Mouse (Mus musculus) megakaryocyte, embryonic 14.5 days (primary cell): Measurements from ENCODE around the gene Anp32b. TPM values are rescaled to one million over a fixed set of nuclear protein-coding genes. Genes with fewer than 3 reads are reported as not detected.

ENCODE experiments used
- H3K27me3 ChIP-seq: replicated peaks from 2 replicates; pipeline ENCODE3; 2012; ENCODE audit warnings: inconsistent platforms
- H3K36me3 ChIP-seq: replicated peaks from 2 replicates; pipeline ENCODE3; 2012; ENCODE audit warnings: low read length, inconsistent platforms, mixed read lengths
- H3K4me1 ChIP-seq: 2 replicates; pipeline ENCODE4 v1.6.1; 2012; ENCODE audit warnings: inconsistent platforms
- H3K4me3 ChIP-seq: replicated peaks from 2 replicates; pipeline ENCODE3; 2012; ENCODE audit warnings: moderate library complexity, mild to moderate bottlenecking, inconsistent platforms
- H3K9me3 ChIP-seq: 2 replicates; pipeline ENCODE4 v1.6.1; 2012; ENCODE audit warnings: inconsistent platforms
- FLI1 ChIP-seq: IDR thresholded peaks from 2 replicates; pipeline ENCODE4 v1.6.1; 2012; ENCODE audit warnings: low read length, inconsistent platforms, mixed read lengths
- GATA1 ChIP-seq: IDR thresholded peaks from 3 replicates; pipeline ENCODE4 v1.6.1; 2012; ENCODE audit warnings: mixed read lengths, low read length, inconsistent platforms, borderline replicate concordance
- polyA plus RNA-seq: library from polyadenylated mRNA; stranded (reverse); fragments of >175 nt; gene quantifications from 2 replicates; pipeline ENCODE4 v1.2.3, GENCODE M21; 2012; ENCODE audit warnings: low replicate concordance; ENCODE audit not compliant: insufficient read depth

The Anp32b gene
- polyA plus RNA-seq, 1 experiment, result 638 TPM

- no peak for TF ChIP-seq FLI1
- TF ChIP-seq GATA1, result no peak
- Histone ChIP-seq H3K4me3 (peak overlapping the region; percentile 94), H3K4me1 (peaks cover 79% of the 10 kb centered on the region)
These were observed 1.2 kb downstream of the Anp32b start for GRCm38 (mm10) chr4:46451758-46452480.

DNA sequence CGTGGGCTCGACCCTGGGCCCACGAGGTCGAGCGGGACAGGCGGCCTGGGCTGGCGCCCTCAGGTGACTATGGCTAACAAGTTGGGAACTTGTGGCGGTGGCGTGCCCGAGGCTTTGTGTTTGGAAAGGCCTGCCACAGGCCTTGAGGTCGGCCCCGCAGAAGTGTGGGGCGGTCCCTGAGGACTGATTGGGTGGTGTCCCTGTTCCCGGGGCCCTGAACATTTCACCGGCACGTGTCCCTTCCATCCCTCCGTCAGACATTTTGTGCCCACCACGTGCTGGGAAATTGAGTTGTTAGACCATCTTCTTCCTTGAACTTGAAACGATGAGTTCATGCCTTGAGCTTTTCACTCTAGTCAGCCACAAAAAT, 1.8 kb downstream of the Anp32b start:
- Histone ChIP-seq H3K27me3 (no peaks in the 10 kb centered on the region), H3K4me3 (peak overlapping the region; percentile 94), H3K9me3 (no peaks in the 10 kb centered on the region), H3K4me1 (peaks cover 80% of the 10 kb centered on the region), H3K36me3 (peaks cover 20% of the 10 kb centered on the region)
- no peak for TF ChIP-seq GATA1
- TF ChIP-seq FLI1, result no peak

More at GRCm38 (mm10) chr4:46451758-46452480, 1.2 kb downstream of the Anp32b start:
- H3K27me3 ChIP-seq, result no peaks in the 10 kb centered on the region
- H3K9me3 ChIP-seq, result no peaks in the 10 kb centered on the region
- H3K36me3 ChIP-seq, result peaks cover 14% of the 10 kb centered on the region

GRCm38 (mm10) chr4:46452855-46453719, 2.4 kb downstream of the Anp32b start:
- H3K4me1 ChIP-seq, result peaks cover 82% of the 10 kb centered on the region
- H3K4me3 ChIP-seq, result peak overlapping the region; percentile 94
- peaks cover 23% of the 10 kb centered on the region for H3K36me3 ChIP-seq

GRCm38 (mm10) chr4:46454097-46454864, 3.6 kb downstream of the Anp32b start:
- no peak for TF ChIP-seq GATA1
- no peak for TF ChIP-seq FLI1
- H3K4me1 ChIP-seq, result peaks cover 82% of the 10 kb centered on the region

More at GRCm38 (mm10) chr4:46452855-46453719, 2.4 kb downstream of the Anp32b start:
- no peak for TF ChIP-seq GATA1
- TF ChIP-seq FLI1, result no peak
- Histone ChIP-seq H3K27me3 (no peaks in the 10 kb centered on the region), H3K9me3 (no peaks in the 10 kb centered on the region)

DNA sequence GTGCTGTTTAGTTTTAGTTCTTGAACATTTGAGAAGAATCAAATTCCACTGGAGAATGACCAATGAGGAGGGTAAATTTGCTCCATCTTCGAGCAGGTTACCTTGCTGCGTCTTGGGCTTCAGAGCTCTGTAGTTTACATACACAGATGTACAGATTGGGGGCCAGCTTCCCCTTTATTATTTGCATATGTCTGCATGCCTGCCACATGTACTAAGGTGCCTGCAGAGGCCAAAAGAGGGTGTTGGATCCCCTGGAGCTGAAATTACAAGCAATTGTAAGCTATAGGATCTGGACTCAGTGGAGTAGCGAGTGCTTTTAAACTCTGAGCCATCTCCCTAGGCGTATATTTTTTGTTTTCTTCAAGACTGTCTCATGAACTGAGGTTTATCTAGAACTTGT, 6.1 kb downstream of the Anp32b start:
- Histone ChIP-seq H3K27me3 (no peaks in the 10 kb centered on the region), H3K4me3 (peak overlapping the region; percentile 59), H3K9me3 (no peaks in the 10 kb centered on the region), H3K4me1 (peaks cover 87% of the 10 kb centered on the region), H3K36me3 (peaks cover 50% of the 10 kb centered on the region)
- TF ChIP-seq FLI1 (no peak), GATA1 (no peak)

More at GRCm38 (mm10) chr4:46454097-46454864, 3.6 kb downstream of the Anp32b start:
- Histone ChIP-seq H3K9me3 (no peaks in the 10 kb centered on the region), H3K36me3 (peaks cover 25% of the 10 kb centered on the region), H3K4me3 (peak overlapping the region; percentile 94), H3K27me3 (no peaks in the 10 kb centered on the region)

DNA sequence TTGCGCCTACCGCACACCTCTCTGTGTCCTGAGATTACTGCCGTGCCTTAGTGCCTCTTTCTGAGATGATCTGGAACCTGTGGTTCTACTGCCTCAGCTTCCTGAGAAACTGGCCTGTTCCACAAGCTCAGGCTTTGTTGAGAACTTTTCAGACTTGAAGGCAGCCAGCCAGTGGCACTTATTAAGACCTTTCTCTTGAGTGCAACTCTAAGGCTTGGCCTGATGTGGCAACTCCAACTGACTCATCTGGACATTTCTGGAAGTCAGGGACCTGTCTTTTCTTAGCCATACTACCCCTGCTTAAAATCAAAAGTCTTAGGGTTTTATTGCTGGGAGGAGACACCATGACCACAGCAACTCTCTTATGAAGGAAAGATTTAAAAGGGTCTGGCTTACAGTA, 6.5 kb downstream of the Anp32b start:
- Histone ChIP-seq H3K36me3 (peaks cover 54% of the 10 kb centered on the region), H3K4me3 (no peak overlapping the region), H3K9me3 (no peaks in the 10 kb centered on the region), H3K27me3 (no peaks in the 10 kb centered on the region), H3K4me1 (peaks cover 89% of the 10 kb centered on the region)
- TF ChIP-seq FLI1, result no peak
- TF ChIP-seq GATA1, result no peak

GRCm38 (mm10) chr4:46458411-46458810, 7.7 kb downstream of the Anp32b start:
- TF ChIP-seq GATA1 (no peak), FLI1 (no peak)
- H3K4me1 ChIP-seq, result peaks cover 88% of the 10 kb centered on the region
- peaks cover 66% of the 10 kb centered on the region for H3K36me3 ChIP-seq
- H3K27me3 ChIP-seq, result no peaks in the 10 kb centered on the region
- no peaks in the 10 kb centered on the region for H3K9me3 ChIP-seq
- H3K4me3 ChIP-seq, result peak overlapping the region; percentile 25

DNA sequence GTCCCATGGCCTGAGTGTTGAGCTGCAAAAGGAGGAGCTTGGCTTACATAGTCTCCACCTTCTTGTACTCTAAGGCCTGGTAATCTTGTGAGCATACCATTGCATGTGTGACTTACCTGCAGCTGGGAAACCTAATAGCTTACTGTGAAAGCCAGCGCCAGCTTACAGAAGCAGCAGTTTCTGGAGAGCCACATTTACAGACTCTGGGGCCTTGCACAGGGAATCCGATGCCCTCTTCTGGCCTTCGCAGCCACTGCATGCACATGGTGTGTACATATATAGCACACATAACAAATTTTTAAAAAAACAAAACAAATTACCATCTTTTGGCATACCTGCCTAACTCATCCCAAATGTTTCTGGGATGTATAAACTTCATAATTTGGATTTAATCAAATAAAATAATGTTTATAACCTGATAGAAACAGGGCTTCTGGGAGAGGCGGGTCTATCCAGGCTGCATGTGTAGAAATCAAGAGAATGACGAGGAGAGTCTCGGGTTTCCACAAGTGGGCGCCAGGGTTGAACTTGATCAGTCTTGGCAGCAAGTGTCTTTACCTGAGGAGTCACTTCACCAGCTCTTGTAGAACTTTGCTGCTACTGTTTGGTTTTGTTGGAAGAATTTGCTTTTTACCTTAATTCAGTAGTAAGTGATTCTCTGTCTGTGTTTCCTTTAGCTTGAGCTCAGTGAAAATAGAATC, 12.6 kb downstream of the Anp32b start:
- no peak overlapping the region for H3K4me3 ChIP-seq
- H3K27me3 ChIP-seq, result no peaks in the 10 kb centered on the region
- H3K36me3 ChIP-seq, result peaks cover 92% of the 10 kb centered on the region
- H3K4me1 ChIP-seq, result peaks cover 49% of the 10 kb centered on the region
- H3K9me3 ChIP-seq, result no peaks in the 10 kb centered on the region
- TF ChIP-seq GATA1 (no peak), FLI1 (no peak)

GRCm38 (mm10) chr4:46465740-46466139, 15.0 kb downstream of the Anp32b start:
- H3K27me3 ChIP-seq, result no peaks in the 10 kb centered on the region
- H3K4me3 ChIP-seq, result no peak overlapping the region
- TF ChIP-seq FLI1 (no peak), GATA1 (no peak)
- H3K4me1 ChIP-seq, result peaks cover 28% of the 10 kb centered on the region
- peaks cover 100% of the 10 kb centered on the region for H3K36me3 ChIP-seq
- no peaks in the 10 kb centered on the region for H3K9me3 ChIP-seq
